Mouse (Mus musculus) CD4-positive, CD25-positive, alpha-beta regulatory T cell, adult 2 months (primary cell): ENCODE measurements around the gene Trim12a.
"Not testable (repeated sequence)": the region's sequence is repeated elsewhere in the genome, so short reads cannot be mapped to it uniquely, and the experiment has no call there.

Experiments used
- DNase-seq: peaks from one replicate; pipeline ENCODE4 v3.0.0-alpha.2; 2012; ENCODE audit warnings: low read depth, low spot score

Gene Trim12a

GRCm38 (mm10) chr7:104315369-104316080 is at the start of gene Trim12a:
Gene Trim12a, minus strand, starts transcription at chr7:104315466.
- peak; percentile 23 for DNase-seq

- no peak for DNase-seq
Measured at GRCm38 (mm10) chr7:104353600-104353967, 38.3 kb upstream of the Trim12a start.

- peak; percentile 91 for DNase-seq
Measured at GRCm38 (mm10) chr7:104352717-104353599, 37.7 kb upstream of the Trim12a start, which contains the start of gene Trim12c. Gene Trim12c, minus strand, starts transcription at chr7:104353362.

- DNase-seq: not testable (repeated sequence)
Measured at GRCm38 (mm10) chr7:104348043-104348442, 32.8 kb upstream of the Trim12a start.

- DNase-seq: not testable (repeated sequence)
Measured at GRCm38 (mm10) chr7:104340744-104341143, 25.5 kb upstream of the Trim12a start.

- not testable (repeated sequence) for DNase-seq
Measured at GRCm38 (mm10) chr7:104335547-104335946, 20.3 kb upstream of the Trim12a start.

GRCm38 (mm10) chr7:104329171-104329570 is 13.9 kb upstream of the Trim12a start, which contains the start of gene Trim34b:
Gene Trim34b, plus strand, starts transcription at chr7:104329471.
- not testable (repeated sequence) for DNase-seq

- DNase-seq: peak; percentile 65
Measured at GRCm38 (mm10) chr7:104322028-104322427, 6.8 kb upstream of the Trim12a start.

GRCm38 (mm10) chr7:104314796-104315353 is 391 bp downstream of the Trim12a start:
- DNase-seq: peak; percentile 70

GRCm38 (mm10) chr7:104291638-104292400 is 23.4 kb downstream of the Trim12a start:
- DNase-seq: peak; percentile 77

GRCm38 (mm10) chr7:104290641-104291040 is 24.6 kb downstream of the Trim12a start:
- DNase-seq: peak; percentile 71

GRCm38 (mm10) chr7:104287576-104288443 is 27.5 kb downstream of the Trim12a start, which contains the start of gene Trim5:
Gene Trim5, minus strand, starts transcription at chr7:104288094.
- DNase-seq: peak; percentile 59

- not testable (repeated sequence) for DNase-seq
Measured at GRCm38 (mm10) chr7:104279361-104279760, 35.9 kb downstream of the Trim12a start.

GRCm38 (mm10) chr7:104265335-104265734 is 49.9 kb downstream of the Trim12a start:
- not testable (repeated sequence) for DNase-seq

- not testable (repeated sequence) for DNase-seq
Measured at GRCm38 (mm10) chr7:104260380-104260779, 54.9 kb downstream of the Trim12a start.
